Mouse (Mus musculus): ENCODE results near the gene Arpp21. TPM values are rescaled to one million over a fixed set of nuclear protein-coding genes. Genes with fewer than 3 reads are reported as not detected.

The Arpp21 gene
- total RNA-seq, 2 experiments from 2014 or later: 9.5 to 25.4 TPM

- TF ChIP-seq CTCF (IDR thresholded peaks at IDR 0.05): no peak
- no peak overlapping the region for H3K4me3 ChIP-seq
- no peak overlapping the region for H3K27ac ChIP-seq
- DNase-seq: no peak
- intact Hi-C loops (cut with DNase I): no loop called here
Measured at GRCm38 (mm10) chr9:112247183-112247582, 11.4 kb upstream of the Arpp21 start.

DNA sequence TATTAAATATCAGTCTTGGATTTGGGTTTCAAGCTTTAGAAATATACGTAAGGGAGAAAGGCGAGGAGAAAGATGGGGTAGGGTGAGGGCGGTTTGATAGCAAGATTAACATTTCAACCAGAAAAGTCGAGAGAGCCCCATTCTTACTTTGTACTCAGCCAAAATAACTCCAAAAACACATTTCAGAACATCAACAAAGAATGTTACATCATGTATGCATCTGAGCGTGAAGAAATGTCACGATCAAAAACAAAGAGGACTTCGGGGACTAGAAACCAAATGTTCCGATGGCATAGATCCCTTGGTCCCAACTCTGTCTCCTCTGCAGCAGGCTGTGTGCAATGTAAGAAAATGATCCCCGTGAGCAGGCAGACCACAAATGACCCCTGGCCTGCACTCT is 2.4 kb upstream of the Arpp21 start:
- Histone ChIP-seq H3K27ac (no peak overlapping the region), H3K4me3 (no peak overlapping the region)
- no peak for DNase-seq
- no peak for TF ChIP-seq CTCF (IDR thresholded peaks at IDR 0.05)
- intact Hi-C loops (cut with DNase I): no loop called here

- intact Hi-C loops (cut with DNase I): no loop called here
- TF ChIP-seq CTCF (IDR thresholded peaks at IDR 0.05): no peak
- Histone ChIP-seq H3K27ac (no peak overlapping the region), H3K4me3 (no peak overlapping the region)
- DNase-seq: no peak
Measured at GRCm38 (mm10) chr9:112236551-112236950, 813 bp upstream of the Arpp21 start.

DNA sequence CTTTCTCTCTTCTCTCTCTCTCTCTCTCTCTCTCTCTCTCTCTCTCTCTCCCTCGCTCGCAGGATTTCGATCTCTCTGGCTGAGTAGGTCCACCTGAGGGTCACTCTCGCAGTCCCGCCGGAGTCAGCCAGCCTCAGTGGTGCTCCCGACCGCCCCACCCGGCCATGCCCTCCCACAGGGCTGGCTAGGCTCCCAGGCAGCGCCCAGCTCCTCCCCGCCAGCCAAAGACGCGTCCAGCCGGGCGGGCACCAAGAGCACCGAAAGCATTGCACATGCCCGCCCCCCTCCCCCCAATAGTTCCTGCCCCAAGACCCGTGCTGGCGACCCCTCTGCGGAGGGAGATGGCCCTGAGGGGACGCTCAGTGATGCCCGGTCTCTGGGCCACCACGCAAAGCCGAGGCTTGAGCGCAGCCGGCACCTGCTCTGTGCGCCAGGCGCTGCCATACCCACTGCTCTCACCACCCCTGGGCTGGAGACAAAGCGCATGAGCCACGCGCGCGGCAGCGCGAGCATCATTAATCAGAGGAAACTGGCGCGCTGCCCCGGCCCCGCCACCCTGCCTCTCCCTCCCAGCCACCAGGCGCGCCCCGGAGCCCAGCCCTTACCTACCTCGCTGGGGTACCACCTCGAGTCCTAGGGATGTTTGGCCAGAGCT is 570 bp downstream of the Arpp21 start:
- Histone ChIP-seq H3K4me3 (peak overlapping the region; percentile 73), H3K27ac (0 out of 2 replicates have a peak overlapping the region, but pooled peaks have one; percentile 31)
- no peak for TF ChIP-seq CTCF (IDR thresholded peaks at IDR 0.05)
- peak; percentile 65 for DNase-seq
- intact Hi-C loops (cut with DNase I): no loop called here

DNA sequence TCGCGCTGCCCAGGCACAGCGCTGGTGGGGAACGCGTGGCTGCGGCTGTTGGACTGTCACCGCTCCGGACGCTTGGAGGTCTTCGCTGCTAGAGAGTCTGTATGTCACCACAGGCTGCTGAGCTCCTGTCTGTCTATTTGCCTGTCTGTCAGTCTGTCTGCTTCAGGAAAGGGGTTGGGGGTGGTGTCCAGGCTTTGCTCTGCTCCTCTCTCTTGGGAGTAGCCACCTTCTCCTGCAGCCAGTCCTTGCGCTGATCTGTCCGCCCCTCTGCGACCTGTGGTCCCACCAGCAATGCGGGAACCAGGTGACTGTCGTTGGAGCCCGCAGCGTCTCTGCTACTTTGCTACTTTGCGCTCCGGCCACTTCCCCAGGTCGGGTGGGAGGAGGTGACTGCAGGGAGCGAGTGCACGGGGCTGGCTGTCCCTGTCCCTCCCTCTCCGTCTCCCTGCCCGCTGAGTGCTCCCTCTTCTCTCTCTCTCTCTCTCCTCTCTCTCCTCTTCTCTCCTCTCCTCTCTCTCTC is 1.2 kb downstream of the Arpp21 start:
- H3K27ac ChIP-seq: peak overlapping the region; percentile 69
- no peak for TF ChIP-seq CTCF (IDR thresholded peaks at IDR 0.05)
- peak; percentile 44 for DNase-seq
- H3K4me3 ChIP-seq: peak overlapping the region; percentile 73
- intact Hi-C loops (cut with DNase I): no loop called here

- peak overlapping the region; percentile 73 for H3K4me3 ChIP-seq
Measured at GRCm38 (mm10) chr9:112233822-112234504, 1.8 kb downstream of the Arpp21 start.

DNA sequence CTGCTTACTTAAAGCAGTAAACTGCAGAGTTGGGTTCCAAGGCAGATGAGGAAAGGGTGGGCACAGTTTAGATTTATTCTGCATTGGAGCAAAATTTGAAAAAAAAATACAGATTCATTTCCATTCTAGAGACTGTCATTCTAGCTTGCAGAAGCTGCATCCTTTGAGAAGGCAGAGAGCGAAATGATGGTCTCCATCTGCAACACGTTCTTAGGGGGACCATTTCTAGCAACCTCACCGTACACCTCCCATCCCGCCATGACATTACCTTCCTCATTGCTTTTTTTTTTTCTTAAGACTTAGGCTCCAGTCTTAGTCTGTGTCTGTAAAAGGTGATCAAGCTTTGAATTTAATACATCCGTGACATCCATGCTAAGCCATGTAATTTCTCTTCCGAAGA is 2.4 kb downstream of the Arpp21 start:
- intact Hi-C loops (cut with DNase I): no loop called here
- no peak for DNase-seq
- H3K27ac ChIP-seq: no peak overlapping the region
- H3K4me3 ChIP-seq: peak overlapping the region; percentile 73
- no peak for TF ChIP-seq CTCF (IDR thresholded peaks at IDR 0.05)

More at GRCm38 (mm10) chr9:112233822-112234504, 1.8 kb downstream of the Arpp21 start:
- no peak for TF ChIP-seq CTCF (IDR thresholded peaks at IDR 0.05)
- peak overlapping the region; percentile 69 for H3K27ac ChIP-seq
- intact Hi-C loops (cut with DNase I): no loop called here
- DNase-seq: no peak

DNA sequence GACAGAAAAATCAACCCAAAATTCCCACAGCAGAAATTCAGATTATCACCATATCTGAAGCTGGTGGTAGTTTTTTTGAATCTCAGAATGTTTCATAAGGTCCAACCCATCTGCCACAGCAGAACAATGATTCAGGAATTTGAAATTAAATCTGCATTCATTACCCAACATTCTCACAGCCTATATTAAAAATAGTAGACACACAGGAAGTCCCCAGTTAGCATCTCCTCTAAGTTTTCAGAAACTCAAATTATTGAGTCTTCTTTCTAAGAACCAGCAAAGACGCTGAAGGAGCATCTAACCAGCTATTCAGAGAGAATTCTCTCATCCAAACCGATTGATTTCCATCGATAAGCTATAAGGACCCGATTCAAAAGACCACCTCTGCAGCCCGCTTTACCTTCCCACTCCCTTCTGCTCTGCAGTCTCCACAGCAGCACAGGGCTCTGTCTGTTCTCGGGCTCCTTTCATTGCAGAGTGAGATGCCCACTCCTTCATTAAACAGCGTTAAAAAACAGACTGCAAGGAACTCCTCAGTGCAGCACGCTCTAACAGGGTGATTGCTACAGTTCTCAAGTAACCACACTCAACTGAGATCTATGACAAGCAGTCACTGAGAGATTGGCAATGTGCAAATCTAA is 3.7 kb downstream of the Arpp21 start:
- intact Hi-C loops (cut with DNase I): no loop called here
- TF ChIP-seq CTCF (IDR thresholded peaks at IDR 0.05): no peak
- Histone ChIP-seq H3K27ac (no peak overlapping the region), H3K4me3 (peak overlapping the region; percentile 26)
- DNase-seq: no peak

- intact Hi-C loops (cut with DNase I): no loop called here
- no peak overlapping the region for H3K4me3 ChIP-seq
- no peak for TF ChIP-seq CTCF (IDR thresholded peaks at IDR 0.05)
Measured at GRCm38 (mm10) chr9:112231383-112231782, 4.4 kb downstream of the Arpp21 start.

GRCm38 (mm10) chr9:112230716-112231361 is 4.9 kb downstream of the Arpp21 start:
- Histone ChIP-seq H3K27ac (no peak overlapping the region), H3K4me3 (no peak overlapping the region)
- no peak for TF ChIP-seq CTCF (IDR thresholded peaks at IDR 0.05)
- no peak for DNase-seq
- intact Hi-C loops (cut with DNase I): no loop called here

More at GRCm38 (mm10) chr9:112231383-112231782, 4.4 kb downstream of the Arpp21 start:
- DNase-seq: no peak
- no peak overlapping the region for H3K27ac ChIP-seq

DNA sequence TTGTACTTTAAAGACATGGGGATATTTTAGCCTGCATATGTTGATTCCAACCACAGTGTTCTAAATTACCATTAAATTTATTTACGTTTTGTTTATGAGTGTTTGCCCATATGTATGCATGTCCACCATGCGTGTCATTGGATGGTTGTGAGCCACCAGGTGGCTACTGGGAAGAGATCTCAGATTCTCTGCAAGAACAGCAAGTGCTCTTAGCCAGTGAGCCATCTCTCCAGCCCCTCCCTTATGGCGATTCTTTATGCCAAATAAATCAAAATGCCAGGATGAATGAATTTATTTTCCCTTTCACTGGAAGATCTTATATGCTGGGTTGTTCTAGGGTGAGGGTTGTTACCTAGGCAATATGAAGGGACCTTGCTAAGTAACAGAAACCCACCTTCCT is 7.3 kb downstream of the Arpp21 start:
- peak overlapping the region; percentile 87 for H3K27ac ChIP-seq
- intact Hi-C loops (cut with DNase I): no loop called here
- TF ChIP-seq CTCF (IDR thresholded peaks at IDR 0.05): no peak
- peak overlapping the region; percentile 62 for H3K4me3 ChIP-seq
- DNase-seq: no peak

GRCm38 (mm10) chr9:112227174-112227573 is 8.6 kb downstream of the Arpp21 start:
- Histone ChIP-seq H3K27ac (peak overlapping the region; percentile 87), H3K4me3 (peak overlapping the region; percentile 62)
- no peak for TF ChIP-seq CTCF (IDR thresholded peaks at IDR 0.05)
- intact Hi-C loops (cut with DNase I): no loop called here
- DNase-seq: peak; percentile 19
